Mouse (Mus musculus) spleen, adult 2 months (tissue): ENCODE results near the gene Sync. TPM values are rescaled to one million over a fixed set of nuclear protein-coding genes. Genes with fewer than 3 reads are reported as not detected.

ENCODE experiments used
- DNase-seq, 2 experiments: peaks; one replicate each; pipeline versions ENCODE4 v3.0.0 to v3.0.0-alpha.2; 2012 to 2021; ENCODE audit warnings: low spot score in 2 of 2, low read depth in 1 of 2
- H3K27ac ChIP-seq: fragments of 200-500 bp; 2 replicates; pipeline ENCODE4 v1.5.1; 2012; ENCODE audit warnings: low read length, inconsistent platforms; ENCODE audit not compliant: insufficient read depth
- H3K27me3 ChIP-seq: fragments of 200-500 bp; 2 replicates; pipeline ENCODE4 v1.6.1; 2012; ENCODE audit warnings: mild to moderate bottlenecking, moderate library complexity, low read length, inconsistent platforms; ENCODE audit not compliant: control insufficient read depth, insufficient read depth
- H3K36me3 ChIP-seq: fragments of 200-500 bp; 2 replicates; pipeline ENCODE4 v1.6.1; 2012; ENCODE audit warnings: mild to moderate bottlenecking, low read length, inconsistent platforms; ENCODE audit not compliant: control insufficient read depth, insufficient read depth
- H3K4me1 ChIP-seq: fragments of 200-500 bp; 2 replicates; pipeline ENCODE4 v1.6.1; 2011; ENCODE audit warnings: inconsistent platforms; ENCODE audit not compliant: control insufficient read depth, insufficient read depth, insufficient read length
- H3K4me3 ChIP-seq: fragments of 200-500 bp; 2 replicates; pipeline ENCODE4 v1.5.1; 2011; ENCODE audit warnings: mild to moderate bottlenecking, inconsistent platforms; ENCODE audit not compliant: insufficient read depth, insufficient read length; ENCODE audit errors: extremely low read depth
- CTCF ChIP-seq: fragments of 200-500 bp; IDR thresholded peaks from 2 replicates; pipeline ENCODE4 v1.5.1; 2011; ENCODE audit warnings: mild to moderate bottlenecking, inconsistent platforms; ENCODE audit not compliant: insufficient read depth, insufficient read length, insufficient replicate concordance; ENCODE audit errors: extremely low read depth
- POLR2A ChIP-seq: fragments of 200-500 bp; IDR thresholded peaks from 2 replicates; pipeline ENCODE4 v1.6.1; 2011; ENCODE audit warnings: low read depth, low read length, inconsistent platforms
- WGBS: fragments of 180-500 bp; shearing (Covaris S2); methylation state at CpG from one replicate; pipeline ENCODE4 v1.1.7; 2018; 5-methylcytosine and 5-hydroxymethylcytosine counted together
- polyA plus RNA-seq: library from polyadenylated mRNA; depleted of rRNA; stranded (reverse); fragments of >200 nt; gene quantifications from 2 replicates; pipeline ENCODE4 v1.2.3, GENCODE M21; 2012

The Sync gene
- polyA plus RNA-seq, 1 experiment, result 0.63 TPM

DNA sequence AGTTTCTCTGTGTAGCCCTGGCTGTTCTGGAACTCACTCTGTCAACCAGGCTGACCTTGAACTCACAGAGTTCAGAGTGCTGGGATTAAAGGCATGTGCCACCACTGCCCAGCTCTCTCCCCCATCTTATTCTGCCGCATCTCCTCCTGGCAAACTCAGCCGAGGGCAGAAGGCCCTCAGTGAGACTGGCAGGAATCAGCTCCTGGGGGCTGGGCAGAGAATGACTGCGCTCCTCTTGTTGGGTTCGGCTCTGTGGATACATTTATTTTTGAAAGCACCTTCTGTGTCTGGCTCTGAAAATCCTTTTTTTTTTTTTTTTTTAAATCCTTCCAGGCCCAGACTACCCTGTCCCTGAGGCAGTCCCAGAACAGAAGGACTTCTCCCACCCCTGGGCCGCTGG lies 4.6 kb upstream of the Sync start:
- DNase-seq, result no peak
- WGBS, result 93% methylated on average over 5 of the region's 5 CpGs
- H3K27ac ChIP-seq, result no peak overlapping the region
- H3K27me3 ChIP-seq, result peaks cover 8% of the 10 kb centered on the region
- H3K4me1 ChIP-seq, result peaks cover 6% of the 10 kb centered on the region
- H3K36me3 ChIP-seq, result no peaks in the 10 kb centered on the region
- no peak for TF ChIP-seq POLR2A
- TF ChIP-seq CTCF, result no peak
- no peak overlapping the region for H3K4me3 ChIP-seq

DNA sequence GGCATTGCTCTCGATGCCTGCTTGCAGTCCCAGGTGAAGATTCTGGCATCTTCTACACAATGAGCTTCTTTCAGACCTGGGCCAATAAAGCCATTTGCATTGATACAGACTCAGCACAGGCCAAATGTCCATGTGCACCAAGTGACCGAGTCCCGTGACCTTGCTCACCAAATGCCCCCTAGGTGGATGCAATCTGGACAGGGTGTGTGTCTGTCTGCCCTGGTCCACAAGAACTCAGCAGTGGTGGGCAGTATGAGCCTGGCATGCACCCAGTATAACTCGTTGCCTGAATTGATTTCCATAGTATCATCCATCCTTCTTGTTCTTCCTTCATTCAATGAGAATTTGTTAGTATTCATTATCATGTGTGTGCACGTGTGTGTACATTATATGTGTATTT lies 4.2 kb upstream of the Sync start:
- no peaks in the 10 kb centered on the region for H3K36me3 ChIP-seq
- no peak for DNase-seq
- no peak for TF ChIP-seq POLR2A
- TF ChIP-seq CTCF, result no peak
- peaks cover 6% of the 10 kb centered on the region for H3K4me1 ChIP-seq
- H3K27ac ChIP-seq, result no peak overlapping the region
- peaks cover 9% of the 10 kb centered on the region for H3K27me3 ChIP-seq
- H3K4me3 ChIP-seq, result no peak overlapping the region
- WGBS, result 91% methylated on average over 5 of the region's 5 CpGs

DNA sequence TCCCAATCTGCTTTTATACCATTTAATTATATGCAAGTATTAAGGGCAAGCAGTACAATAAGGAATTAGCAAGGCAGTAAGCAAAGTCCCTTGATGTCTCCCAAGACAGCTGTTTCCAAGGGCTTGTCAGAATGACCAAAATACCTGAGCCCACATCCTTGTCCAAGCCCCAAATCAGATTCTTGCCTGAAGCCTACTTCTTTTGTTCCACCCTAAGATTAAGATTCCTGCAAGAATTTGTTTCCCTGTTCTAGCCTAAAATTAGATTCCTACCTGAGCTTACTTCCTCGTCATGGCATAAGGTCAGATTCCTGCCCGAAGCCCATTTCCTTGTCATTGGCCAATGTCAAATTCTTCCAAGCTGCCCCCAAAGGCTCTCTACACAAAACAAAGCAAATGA lies 2.7 kb upstream of the Sync start:
- 83% methylated on average over 2 of the region's 2 CpGs for WGBS
- H3K4me1 ChIP-seq, result peaks cover 6% of the 10 kb centered on the region
- TF ChIP-seq CTCF, result no peak
- no peak for TF ChIP-seq POLR2A
- H3K27ac ChIP-seq, result no peak overlapping the region
- no peak overlapping the region for H3K4me3 ChIP-seq
- H3K27me3 ChIP-seq, result peaks cover 9% of the 10 kb centered on the region
- H3K36me3 ChIP-seq, result no peaks in the 10 kb centered on the region
- DNase-seq, result no peak

DNA sequence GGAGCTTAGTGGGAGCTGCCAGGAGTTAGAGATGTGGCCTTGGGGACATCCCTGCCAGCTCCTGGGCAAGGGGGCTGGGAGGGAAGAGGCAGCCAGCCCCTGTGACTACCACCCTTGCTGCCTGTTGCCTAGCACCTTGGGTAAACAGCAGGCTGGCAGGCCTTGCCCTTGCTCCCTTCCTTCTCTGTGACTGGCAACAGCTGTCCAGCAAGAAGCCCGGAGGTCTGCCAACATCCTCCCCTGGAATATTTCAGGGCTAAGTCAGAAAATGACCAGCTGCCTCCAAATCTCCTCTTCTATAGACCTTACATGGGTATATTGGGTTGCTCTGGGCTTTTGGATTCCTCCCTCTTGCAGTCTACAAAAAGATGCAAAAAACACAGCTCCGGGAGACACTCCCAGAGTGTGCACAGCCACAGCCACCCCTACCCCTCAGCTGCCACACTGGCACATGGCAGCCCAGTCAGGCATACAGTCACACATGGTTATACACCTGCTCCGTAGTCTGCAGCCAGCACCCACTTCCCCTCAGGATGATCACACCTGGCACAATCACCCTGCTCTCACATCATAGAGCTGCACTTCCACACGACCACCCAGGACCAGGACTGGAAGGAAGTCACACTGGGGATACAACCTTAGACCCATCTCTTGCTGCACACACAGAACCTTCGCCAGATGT lies 1.3 kb upstream of the Sync start:
- no peaks in the 10 kb centered on the region for H3K36me3 ChIP-seq
- peaks cover 6% of the 10 kb centered on the region for H3K4me1 ChIP-seq
- H3K27me3 ChIP-seq, result peaks cover 9% of the 10 kb centered on the region
- H3K27ac ChIP-seq, result no peak overlapping the region
- no peak overlapping the region for H3K4me3 ChIP-seq
- 34% methylated on average over 5 of the region's 5 CpGs for WGBS
- TF ChIP-seq CTCF (no peak), POLR2A (no peak)
- DNase-seq, result no peak

DNA sequence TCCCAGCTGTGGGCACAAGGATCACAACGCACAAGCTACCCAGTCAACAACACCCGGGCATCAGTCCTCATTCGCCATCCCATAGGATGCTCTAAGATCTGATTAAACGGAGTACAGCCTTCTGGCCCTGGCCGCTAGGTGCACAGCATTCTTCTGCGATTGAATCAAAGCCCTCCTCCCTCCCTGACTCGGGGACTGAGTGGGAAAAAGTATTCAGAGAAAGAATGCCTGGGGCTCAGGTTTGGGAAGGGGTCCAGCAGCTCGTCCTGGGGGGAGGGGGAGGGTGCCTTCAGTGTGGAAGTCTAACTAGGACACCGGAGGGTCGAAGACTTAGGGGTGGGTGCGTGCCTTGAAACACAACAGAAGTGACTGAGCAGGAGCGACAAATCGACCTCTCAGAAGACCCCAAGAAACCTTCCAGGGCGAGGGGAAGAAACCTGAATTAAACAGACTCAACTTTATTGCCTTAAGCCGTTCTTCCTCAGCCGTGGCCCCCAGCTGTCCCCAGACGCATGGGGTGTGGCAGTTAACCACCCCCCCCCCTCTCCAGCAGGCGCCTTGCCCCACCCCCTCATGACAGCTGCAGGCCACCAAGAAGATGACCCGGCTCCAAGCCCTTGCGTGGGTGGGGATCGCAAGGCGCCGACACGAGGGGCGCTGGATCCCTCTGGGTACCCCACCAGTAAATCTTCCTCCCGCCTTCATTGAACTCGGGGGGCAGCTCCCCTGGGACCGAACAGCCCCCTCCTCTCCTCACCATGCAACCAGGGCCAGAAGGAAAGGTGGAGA lies 540 bp upstream of the Sync start:
- WGBS, result 5% methylated on average over 28 of the region's 28 CpGs
- DNase-seq, result no peak
- Histone ChIP-seq H3K4me1 (peaks cover 6% of the 10 kb centered on the region), H3K27me3 (peaks cover 9% of the 10 kb centered on the region), H3K36me3 (no peaks in the 10 kb centered on the region), H3K27ac (no peak overlapping the region), H3K4me3 (peak overlapping the region; percentile 40)
- TF ChIP-seq POLR2A (no peak), CTCF (no peak)

DNA sequence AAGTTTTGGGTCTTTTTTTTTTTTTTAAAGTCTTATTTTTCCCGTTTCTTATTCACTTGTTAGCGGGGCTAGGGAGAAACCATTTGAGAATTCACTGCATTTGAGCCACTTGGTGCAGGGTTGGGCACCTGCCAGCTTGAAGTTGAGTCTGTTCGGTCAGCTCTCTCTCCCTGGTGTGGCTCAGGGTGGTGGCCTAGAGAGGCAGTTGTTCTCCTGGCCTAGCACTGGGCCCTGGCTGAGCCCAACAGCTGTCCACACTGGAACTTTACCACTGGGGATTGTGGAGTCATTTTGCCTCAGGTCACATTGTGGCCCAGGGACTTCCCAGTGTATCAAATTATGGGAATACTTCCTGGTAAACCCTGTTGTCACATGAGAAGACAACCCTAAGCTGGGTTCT lies 650 bp downstream of the Sync start:
- H3K4me3 ChIP-seq, result no peak overlapping the region
- peaks cover 9% of the 10 kb centered on the region for H3K27me3 ChIP-seq
- peaks cover 6% of the 10 kb centered on the region for H3K4me1 ChIP-seq
- H3K27ac ChIP-seq, result no peak overlapping the region
- no peak for DNase-seq
- no peaks in the 10 kb centered on the region for H3K36me3 ChIP-seq
- 54% methylated on average over 3 of the region's 3 CpGs for WGBS
- TF ChIP-seq CTCF (no peak), POLR2A (no peak)

DNA sequence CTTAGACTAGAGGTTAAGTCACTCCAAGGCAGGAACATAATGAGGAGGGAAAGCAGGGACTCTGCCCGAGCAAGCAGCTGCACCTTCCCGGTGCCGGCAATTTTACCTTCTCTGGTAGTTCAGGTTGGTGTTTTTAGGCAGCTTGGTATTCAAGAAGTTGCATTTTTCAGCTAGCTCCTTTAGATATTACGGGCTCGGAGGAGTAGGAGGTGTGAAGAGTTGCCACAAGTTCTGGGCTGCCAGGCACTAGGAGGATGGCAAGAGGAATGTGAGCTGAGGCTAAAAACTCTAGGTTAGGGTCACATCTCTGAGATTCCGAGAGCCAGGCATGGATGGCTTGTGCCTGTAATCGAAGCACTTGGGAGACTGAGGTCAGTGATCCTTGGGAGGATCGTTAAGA lies 2.3 kb downstream of the Sync start:
- Histone ChIP-seq H3K4me1 (peaks cover 6% of the 10 kb centered on the region), H3K27me3 (peaks cover 9% of the 10 kb centered on the region), H3K4me3 (no peak overlapping the region), H3K36me3 (no peaks in the 10 kb centered on the region), H3K27ac (no peak overlapping the region)
- TF ChIP-seq CTCF (no peak), POLR2A (no peak)
- no peak for DNase-seq
- 90% methylated on average over 8 of the region's 8 CpGs for WGBS
